Mouse (Mus musculus) neural tube, embryonic 11.5 days (tissue): ENCODE results near the gene Acadl. TPM values are rescaled to one million over a fixed set of nuclear protein-coding genes. Genes with fewer than 3 reads are reported as not detected.
A peak's percentile ranks its signal among the peaks of the same experiment; 100 is the strongest.

Experiments
- ATAC-seq: fragments of 200-750 bp; cut with Nextera tagmentation; 2 replicates; pipeline ENCODE4 v1.8.0; 2017; ENCODE audit warnings: moderate number of reproducible peaks, mild to moderate bottlenecking, moderate TSS enrichment, moderate library complexity; ENCODE audit not compliant: insufficient read depth, low FRiP score, low TSS enrichment
- DNase-seq: peaks from one replicate; pipeline ENCODE4 v3.0.0-alpha.2; 2015; ENCODE audit warnings: low spot score
- H3K27ac ChIP-seq: fragments of 300-500 bp; sonication (generic); 2 replicates; pipeline ENCODE4 v1.5.1; 2014; ENCODE audit warnings: low read depth, mild to moderate bottlenecking, low read length
- H3K27me3 ChIP-seq: fragments of 300-500 bp; sonication (generic); 2 replicates; pipeline ENCODE4 v1.6.1; 2014; ENCODE audit warnings: mild to moderate bottlenecking, low read length, mixed read lengths; ENCODE audit not compliant: control insufficient read depth, insufficient read depth
- H3K36me3 ChIP-seq: fragments of 300-500 bp; sonication (generic); 2 replicates; pipeline ENCODE4 v1.6.1; 2014; ENCODE audit warnings: mild to moderate bottlenecking, low read length, moderate library complexity, mixed read lengths; ENCODE audit not compliant: control insufficient read depth, insufficient read depth
- H3K4me1 ChIP-seq: fragments of 300-500 bp; sonication (generic); 2 replicates; pipeline ENCODE4 v1.6.1; 2014; ENCODE audit warnings: low read length, mixed read lengths; ENCODE audit not compliant: control insufficient read depth, insufficient read depth
- H3K4me2 ChIP-seq: fragments of 300-500 bp; sonication (generic); 2 replicates; pipeline ENCODE4 v1.6.1; 2014; ENCODE audit warnings: low read depth, mild to moderate bottlenecking, moderate library complexity
- H3K4me3 ChIP-seq: fragments of 300-500 bp; sonication (generic); 2 replicates; pipeline ENCODE4 v1.5.1; 2014; ENCODE audit warnings: low read depth, low read length
- H3K9ac ChIP-seq: fragments of 300-500 bp; sonication (generic); 2 replicates; pipeline ENCODE4 v1.6.1; 2014; ENCODE audit warnings: mild to moderate bottlenecking, low read length
- H3K9me3 ChIP-seq: fragments of 300-500 bp; sonication (generic); 2 replicates; pipeline ENCODE4 v1.6.1; 2016; ENCODE audit warnings: low read length; ENCODE audit not compliant: control insufficient read depth
- WGBS: fragments of 180-500 bp; shearing (Covaris S2); extraction: QIAGEN DNeasy Blood & Tissue Kit; methylation state at CpG from one replicate; pipeline ENCODE4 v1.1.7; 2014; 5-methylcytosine and 5-hydroxymethylcytosine counted together
- polyA plus RNA-seq: library from polyadenylated mRNA; unstranded; fragments of >200 nt; fragmentation: Nextera tagmentation; extraction: Ambion mirVana; gene quantifications from 2 replicates; pipeline ENCODE4 v1.2.1, GENCODE M21; 2014

Gene Acadl
- polyA plus RNA-seq: 56.3 and 59.0 TPM in 2 replicates

GRCm38 (mm10) chr1:66862712-66863511 lies at the start of gene Acadl:
Gene Acadl, minus strand, starts transcription at chr1:66863277.
- Histone ChIP-seq H3K4me2 (peak within 1 kb of the TSS; percentile 73), H3K36me3 (no peaks in the 10 kb centered on the region), H3K9ac (peak within 1 kb of the TSS; percentile 82), H3K9me3 (no peaks in the 10 kb centered on the region), H3K27me3 (no peaks in the 10 kb centered on the region), H3K4me3 (peak within 1 kb of the TSS; percentile 88), H3K4me1 (peaks cover 3% of the 10 kb centered on the region; the same call in 1 of the 2 replicates), H3K27ac (no peak within 1 kb of the TSS)
- ATAC-seq (peak; percentile 80), DNase-seq (peak; percentile 67)
- under 1% methylated on average over 78 of the region's 85 CpGs for WGBS

GRCm38 (mm10) chr1:66912305-66912704 lies 49.2 kb upstream of the Acadl start:
- DNase-seq (no peak), ATAC-seq (no peak)
- Histone ChIP-seq H3K4me1 (no peaks in the 10 kb centered on the region), H3K4me3 (no peak overlapping the region), H3K27me3 (no peaks in the 10 kb centered on the region), H3K36me3 (no peaks in the 10 kb centered on the region), H3K9ac (no peak overlapping the region), H3K4me2 (no peak overlapping the region), H3K9me3 (no peaks in the 10 kb centered on the region), H3K27ac (no peak overlapping the region)
- WGBS: 95% methylated on average over 1 of the region's 1 CpGs

- H3K9ac ChIP-seq: no peak overlapping the region
- no peak overlapping the region for H3K4me3 ChIP-seq
- no peak for DNase-seq
- no peaks in the 10 kb centered on the region for H3K36me3 ChIP-seq
- no peak overlapping the region for H3K4me2 ChIP-seq
- no peaks in the 10 kb centered on the region for H3K27me3 ChIP-seq
- no peak for ATAC-seq
- H3K9me3 ChIP-seq: no peaks in the 10 kb centered on the region
- 88% methylated on average over 3 of the region's 3 CpGs for WGBS
- no peaks in the 10 kb centered on the region for H3K4me1 ChIP-seq
- H3K27ac ChIP-seq: no peak overlapping the region
Measured at GRCm38 (mm10) chr1:66902566-66902965, 39.5 kb upstream of the Acadl start.

- Histone ChIP-seq H3K4me3 (no peak overlapping the region), H3K27ac (no peak overlapping the region), H3K9me3 (no peaks in the 10 kb centered on the region), H3K9ac (no peak overlapping the region), H3K4me2 (no peak overlapping the region), H3K36me3 (no peaks in the 10 kb centered on the region), H3K27me3 (no peaks in the 10 kb centered on the region), H3K4me1 (no peaks in the 10 kb centered on the region)
- 96% methylated on average over 4 of the region's 4 CpGs for WGBS
- DNase-seq (no peak), ATAC-seq (no peak)
Measured at GRCm38 (mm10) chr1:66900946-66901345, 37.9 kb upstream of the Acadl start.

- ATAC-seq (no peak), DNase-seq (no peak)
- no peak overlapping the region for H3K4me2 ChIP-seq
- no peak overlapping the region for H3K4me3 ChIP-seq
- H3K4me1 ChIP-seq: no peaks in the 10 kb centered on the region
- no peak overlapping the region for H3K27ac ChIP-seq
- no peak overlapping the region for H3K9ac ChIP-seq
- H3K9me3 ChIP-seq: no peaks in the 10 kb centered on the region
- WGBS: 69% methylated on average over 7 of the region's 7 CpGs
- H3K27me3 ChIP-seq: no peaks in the 10 kb centered on the region
- H3K36me3 ChIP-seq: no peaks in the 10 kb centered on the region
Measured at GRCm38 (mm10) chr1:66898261-66898660, 35.2 kb upstream of the Acadl start.

- no peaks in the 10 kb centered on the region for H3K9me3 ChIP-seq
- H3K27me3 ChIP-seq: no peaks in the 10 kb centered on the region
- no peak overlapping the region for H3K9ac ChIP-seq
- H3K36me3 ChIP-seq: no peaks in the 10 kb centered on the region
- H3K4me1 ChIP-seq: no peaks in the 10 kb centered on the region
- 64% methylated on average over 5 of the region's 5 CpGs for WGBS
- no peak for ATAC-seq
- no peak overlapping the region for H3K27ac ChIP-seq
- DNase-seq: no peak
- H3K4me2 ChIP-seq: no peak overlapping the region
- no peak overlapping the region for H3K4me3 ChIP-seq
Measured at GRCm38 (mm10) chr1:66896556-66896955, 33.5 kb upstream of the Acadl start.

- Histone ChIP-seq H3K9ac (no peak overlapping the region), H3K4me2 (no peak overlapping the region), H3K4me1 (no peaks in the 10 kb centered on the region), H3K27ac (no peak overlapping the region), H3K9me3 (no peaks in the 10 kb centered on the region), H3K4me3 (no peak overlapping the region), H3K36me3 (no peaks in the 10 kb centered on the region), H3K27me3 (no peaks in the 10 kb centered on the region)
- ATAC-seq (peak; percentile 65), DNase-seq (peak; percentile 21)
- 47% methylated on average over 5 of the region's 5 CpGs for WGBS
Measured at GRCm38 (mm10) chr1:66896125-66896524, 33.0 kb upstream of the Acadl start.

GRCm38 (mm10) chr1:66895837-66896118 lies 32.7 kb upstream of the Acadl start:
- no peaks in the 10 kb centered on the region for H3K27me3 ChIP-seq
- no peak overlapping the region for H3K9ac ChIP-seq
- H3K4me1 ChIP-seq: no peaks in the 10 kb centered on the region
- no peak overlapping the region for H3K4me3 ChIP-seq
- H3K9me3 ChIP-seq: no peaks in the 10 kb centered on the region
- H3K36me3 ChIP-seq: no peaks in the 10 kb centered on the region
- H3K27ac ChIP-seq: no peak overlapping the region
- no peak overlapping the region for H3K4me2 ChIP-seq
- peak; percentile 72; the same call in 1 of the 2 replicates for ATAC-seq
- peak; percentile 53 for DNase-seq

GRCm38 (mm10) chr1:66895093-66895836 lies 32.2 kb upstream of the Acadl start:
- Histone ChIP-seq H3K4me3 (no peak overlapping the region), H3K4me1 (no peaks in the 10 kb centered on the region), H3K4me2 (no peak overlapping the region), H3K9me3 (no peaks in the 10 kb centered on the region), H3K36me3 (no peaks in the 10 kb centered on the region), H3K27me3 (no peaks in the 10 kb centered on the region), H3K9ac (no peak overlapping the region), H3K27ac (no peak overlapping the region)
- WGBS: 74% methylated on average over 6 of the region's 6 CpGs
- DNase-seq (no peak), ATAC-seq (no peak)
